Mouse (Mus musculus) forebrain, embryonic 16.5 days (tissue): ENCODE measurements around the gene Cyth4. TPM values are rescaled to one million over a fixed set of nuclear protein-coding genes. Genes with fewer than 3 reads are reported as not detected.

Experiments used
- ATAC-seq: fragments of 200-750 bp; cut with Nextera tagmentation; 2 replicates; pipeline ENCODE4 v1.8.0; 2017; ENCODE audit warnings: mild to moderate bottlenecking, moderate library complexity
- H3K27ac ChIP-seq: fragments of 300-500 bp; sonication (generic); 2 replicates; pipeline ENCODE4 v1.5.1; 2014; ENCODE audit warnings: low read length, control low read depth
- H3K27me3 ChIP-seq: fragments of 300-500 bp; sonication (generic); replicated peaks from 2 replicates; pipeline ENCODE4 v1.6.1; 2014; ENCODE audit warnings: low read length; ENCODE audit not compliant: control insufficient read depth, insufficient read depth
- H3K36me3 ChIP-seq: fragments of 300-500 bp; sonication (generic); 2 replicates; pipeline ENCODE4 v1.6.1; 2014; ENCODE audit not compliant: control insufficient read depth, insufficient read depth
- H3K4me1 ChIP-seq: fragments of 300-500 bp; sonication (generic); replicated peaks from 2 replicates; pipeline ENCODE4 v1.6.1; 2014; ENCODE audit warnings: low read length; ENCODE audit not compliant: control insufficient read depth, insufficient read depth
- H3K4me2 ChIP-seq: fragments of 300-500 bp; sonication (generic); 2 replicates; pipeline ENCODE4 v1.6.1; 2014; ENCODE audit warnings: mild to moderate bottlenecking, low read length, control low read depth
- H3K4me3 ChIP-seq: fragments of 300-500 bp; sonication (generic); replicated peaks from 2 replicates; pipeline ENCODE4 v1.5.1; 2014; ENCODE audit warnings: mild to moderate bottlenecking, low read length, control low read depth
- H3K9ac ChIP-seq: fragments of 300-500 bp; sonication (generic); replicated peaks from 2 replicates; pipeline ENCODE4 v1.6.1; 2014; ENCODE audit warnings: low read depth, low read length, control low read depth
- H3K9me3 ChIP-seq: fragments of 300-500 bp; sonication (generic); 2 replicates; pipeline ENCODE4 v1.6.1; 2016; ENCODE audit warnings: low read length; ENCODE audit not compliant: control insufficient read depth
- WGBS: fragments of 180-500 bp; shearing (Covaris S2); extraction: QIAGEN DNeasy Blood & Tissue Kit; methylation state at CpG from one replicate; pipeline ENCODE4 v1.1.7; 2014; 5-methylcytosine and 5-hydroxymethylcytosine counted together
- polyA plus RNA-seq: library from polyadenylated mRNA; unstranded; fragments of >200 nt; fragmentation: Nextera tagmentation; extraction: Ambion mirVana; gene quantifications from 2 replicates; pipeline ENCODE4 v1.2.1, GENCODE M21; 2015

Cyth4 gene
- polyA plus RNA-seq, 1 experiment from 2014 or later: 4.5 TPM

GRCm38 (mm10) chr15:78606059-78606458 lies 9.2 kb downstream of the Cyth4 start:
- Histone ChIP-seq H3K36me3 (no peaks in the 10 kb centered on the region), H3K9me3 (no peaks in the 10 kb centered on the region), H3K4me3 (no peak overlapping the region), H3K4me1 (peaks cover 10% of the 10 kb centered on the region), H3K4me2 (no peak overlapping the region), H3K9ac (no peak overlapping the region), H3K27me3 (no peaks in the 10 kb centered on the region), H3K27ac (no peak overlapping the region)
- WGBS: 61% methylated on average over 6 of the region's 6 CpGs
- ATAC-seq: peak; percentile 64

GRCm38 (mm10) chr15:78607463-78607862 lies 10.6 kb downstream of the Cyth4 start:
- H3K4me3 ChIP-seq: no peak overlapping the region
- peaks cover 13% of the 10 kb centered on the region for H3K4me1 ChIP-seq
- H3K9me3 ChIP-seq: no peaks in the 10 kb centered on the region
- H3K27me3 ChIP-seq: no peaks in the 10 kb centered on the region
- no peak overlapping the region for H3K27ac ChIP-seq
- no peaks in the 10 kb centered on the region for H3K36me3 ChIP-seq
- WGBS: 71% methylated on average over 4 of the region's 4 CpGs
- no peak for ATAC-seq
- H3K9ac ChIP-seq: no peak overlapping the region
- H3K4me2 ChIP-seq: no peak overlapping the region

DNA sequence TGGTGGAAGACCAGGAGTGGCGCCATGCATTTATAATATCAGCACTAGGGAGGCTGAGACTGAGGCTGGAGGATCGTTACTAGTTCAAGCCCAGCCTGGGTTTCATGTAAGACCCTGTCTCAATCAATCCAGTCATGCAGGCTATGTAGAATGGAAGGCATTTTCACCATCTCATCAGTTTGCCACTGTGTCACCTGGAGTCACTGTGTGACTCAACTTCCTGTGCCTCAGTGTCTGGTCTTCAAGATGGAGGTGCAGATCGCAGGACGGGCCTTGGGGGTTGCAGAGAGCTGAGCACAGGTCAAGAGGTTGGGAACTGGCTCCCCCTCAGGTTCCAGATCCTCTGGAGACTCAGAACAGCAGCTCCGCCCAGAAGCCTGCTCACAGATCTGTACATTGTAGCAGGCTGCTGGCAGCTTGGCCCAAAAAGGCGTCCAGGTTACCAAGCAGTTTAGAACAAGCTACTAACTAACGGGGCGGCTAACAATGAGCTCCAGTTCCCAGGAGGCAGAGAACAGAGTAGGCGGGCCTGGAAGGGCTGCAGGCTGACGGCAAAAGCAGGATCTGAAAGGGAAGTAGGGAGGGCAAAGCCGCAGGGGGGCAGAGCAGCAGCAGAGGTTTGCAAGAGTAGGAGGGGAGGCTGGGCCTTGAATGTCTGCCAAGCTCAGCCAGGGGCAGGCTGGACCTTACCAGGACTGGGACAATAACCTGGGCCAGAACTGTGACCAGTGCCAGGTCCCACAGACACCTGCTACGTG lies 14.0 kb downstream of the Cyth4 start:
- Histone ChIP-seq H3K27me3 (no peaks in the 10 kb centered on the region), H3K9me3 (no peaks in the 10 kb centered on the region), H3K4me3 (no peak overlapping the region), H3K36me3 (no peaks in the 10 kb centered on the region), H3K4me2 (no peak overlapping the region), H3K4me1 (peaks cover 13% of the 10 kb centered on the region), H3K9ac (no peak overlapping the region), H3K27ac (no peak overlapping the region)
- 28% methylated on average over 12 of the region's 12 CpGs for WGBS
- peak; percentile 47; the same call in 1 of the 2 replicates for ATAC-seq

- Histone ChIP-seq H3K9ac (no peak overlapping the region), H3K9me3 (no peaks in the 10 kb centered on the region), H3K27ac (no peak overlapping the region), H3K4me2 (no peak overlapping the region), H3K4me3 (no peak overlapping the region), H3K4me1 (peaks cover 7% of the 10 kb centered on the region), H3K27me3 (no peaks in the 10 kb centered on the region), H3K36me3 (no peaks in the 10 kb centered on the region)
- WGBS: 91% methylated on average over 7 of the region's 7 CpGs
- no peak for ATAC-seq
These were observed 17.7 kb downstream of the Cyth4 start for GRCm38 (mm10) chr15:78614536-78614935.

DNA sequence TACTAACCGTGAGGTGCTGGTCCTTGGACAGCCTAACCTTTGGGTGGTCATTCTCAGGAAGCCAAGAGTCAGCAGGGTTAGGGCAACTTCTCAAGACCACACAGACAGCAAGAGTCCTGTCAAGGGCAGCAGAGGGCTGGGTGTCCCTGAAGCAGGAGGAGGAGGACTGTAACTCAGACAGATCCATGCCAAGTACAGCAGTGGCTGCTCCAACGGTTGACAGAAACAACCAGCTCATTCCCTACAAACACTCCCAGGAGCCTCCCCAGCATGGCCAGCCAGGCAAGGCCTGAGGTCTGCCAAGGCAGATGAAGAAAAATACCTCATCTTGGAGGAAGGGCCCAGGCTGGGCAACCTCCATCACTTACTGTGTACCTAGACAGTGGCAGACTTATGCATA lies 20.1 kb downstream of the Cyth4 start:
- Histone ChIP-seq H3K4me3 (no peak overlapping the region), H3K4me1 (no peaks in the 10 kb centered on the region), H3K27me3 (no peaks in the 10 kb centered on the region), H3K27ac (no peak overlapping the region), H3K9ac (no peak overlapping the region), H3K36me3 (no peaks in the 10 kb centered on the region), H3K9me3 (no peaks in the 10 kb centered on the region), H3K4me2 (no peak overlapping the region)
- no peak for ATAC-seq
- whole genome bisulfite sequencing: 78% methylated on average over 2 of the region's 2 CpGs

DNA sequence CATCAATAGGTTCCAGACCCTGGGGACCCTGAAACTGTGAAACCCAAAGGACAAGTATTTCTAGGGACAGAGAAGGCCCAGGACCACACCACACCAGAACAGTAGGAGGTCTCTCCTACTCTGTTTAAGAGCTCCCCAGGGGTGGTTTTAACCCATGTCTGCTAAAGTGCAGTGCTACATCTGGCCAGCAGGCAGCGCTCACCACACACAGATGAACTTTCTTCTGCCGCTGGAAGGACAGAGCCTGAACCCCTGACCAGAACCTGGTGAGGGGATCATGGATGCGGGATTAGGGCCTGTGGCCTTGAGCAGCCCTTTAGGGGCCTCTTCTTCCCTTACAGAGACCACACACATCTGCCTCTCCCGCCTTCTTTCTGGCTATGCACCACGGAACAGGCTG lies 26.6 kb downstream of the Cyth4 start:
- no peak overlapping the region for H3K4me3 ChIP-seq
- H3K4me2 ChIP-seq: peak overlapping the region; percentile 14; the same call in 1 of the 2 replicates
- H3K4me1 ChIP-seq: peaks cover 12% of the 10 kb centered on the region
- H3K27ac ChIP-seq: no peak overlapping the region
- no peaks in the 10 kb centered on the region for H3K9me3 ChIP-seq
- ATAC-seq: peak; percentile 53; the same call in 1 of the 2 replicates
- 7% methylated on average over 5 of the region's 5 CpGs for WGBS
- no peak overlapping the region for H3K9ac ChIP-seq
- H3K36me3 ChIP-seq: no peaks in the 10 kb centered on the region
- no peaks in the 10 kb centered on the region for H3K27me3 ChIP-seq

- Histone ChIP-seq H3K27ac (peak overlapping the region; percentile 31), H3K4me1 (peaks cover 12% of the 10 kb centered on the region), H3K27me3 (no peaks in the 10 kb centered on the region), H3K36me3 (no peaks in the 10 kb centered on the region), H3K4me2 (no peak overlapping the region), H3K9me3 (no peaks in the 10 kb centered on the region), H3K4me3 (no peak overlapping the region), H3K9ac (0 out of 2 replicates have a peak overlapping the region, but pooled peaks have one; percentile 18)
- 23% methylated on average over 13 of the region's 13 CpGs for WGBS
- ATAC-seq: peak; percentile 76
These were observed 27.6 kb downstream of the Cyth4 start for GRCm38 (mm10) chr15:78624431-78624950.

DNA sequence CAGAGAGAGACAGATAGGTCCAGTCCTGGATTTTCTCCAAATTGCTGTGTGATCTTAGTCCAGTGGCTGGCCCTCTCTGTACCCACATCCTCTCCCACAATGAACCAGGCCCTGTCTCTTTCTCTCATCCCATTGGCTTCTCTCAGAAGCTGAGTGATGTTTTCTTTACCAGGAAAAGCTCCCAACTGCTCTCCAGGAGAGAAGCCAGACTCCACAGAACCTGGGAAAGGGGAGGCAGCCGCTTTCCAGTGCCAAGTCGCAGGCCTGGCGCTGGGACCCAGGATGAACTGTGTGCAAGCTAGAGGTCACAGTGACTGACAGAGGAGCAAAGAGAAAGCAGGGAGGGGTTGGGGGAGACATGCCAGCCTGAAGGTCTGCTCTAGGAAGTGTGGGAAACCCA lies 28.1 kb downstream of the Cyth4 start:
- Histone ChIP-seq H3K9me3 (no peaks in the 10 kb centered on the region), H3K27ac (peak overlapping the region; percentile 31)
- no peak; the same call in 1 of the 2 replicates for ATAC-seq

GRCm38 (mm10) chr15:78626285-78626684 lies 29.4 kb downstream of the Cyth4 start:
- Histone ChIP-seq H3K9me3 (no peaks in the 10 kb centered on the region), H3K9ac (no peak overlapping the region), H3K27ac (no peak overlapping the region), H3K27me3 (no peaks in the 10 kb centered on the region), H3K4me1 (peaks cover 14% of the 10 kb centered on the region), H3K4me2 (no peak overlapping the region), H3K4me3 (no peak overlapping the region), H3K36me3 (no peaks in the 10 kb centered on the region)
- ATAC-seq: no peak
- 81% methylated on average over 13 of the region's 13 CpGs for WGBS

More for the DNA sequence above, 28.1 kb downstream of the Cyth4 start:
- Histone ChIP-seq H3K4me2 (no peak overlapping the region), H3K36me3 (no peaks in the 10 kb centered on the region), H3K4me3 (no peak overlapping the region), H3K27me3 (no peaks in the 10 kb centered on the region), H3K9ac (no peak overlapping the region), H3K4me1 (peaks cover 12% of the 10 kb centered on the region)
- 43% methylated on average over 3 of the region's 3 CpGs for WGBS
